In the genomic region with DNA sequence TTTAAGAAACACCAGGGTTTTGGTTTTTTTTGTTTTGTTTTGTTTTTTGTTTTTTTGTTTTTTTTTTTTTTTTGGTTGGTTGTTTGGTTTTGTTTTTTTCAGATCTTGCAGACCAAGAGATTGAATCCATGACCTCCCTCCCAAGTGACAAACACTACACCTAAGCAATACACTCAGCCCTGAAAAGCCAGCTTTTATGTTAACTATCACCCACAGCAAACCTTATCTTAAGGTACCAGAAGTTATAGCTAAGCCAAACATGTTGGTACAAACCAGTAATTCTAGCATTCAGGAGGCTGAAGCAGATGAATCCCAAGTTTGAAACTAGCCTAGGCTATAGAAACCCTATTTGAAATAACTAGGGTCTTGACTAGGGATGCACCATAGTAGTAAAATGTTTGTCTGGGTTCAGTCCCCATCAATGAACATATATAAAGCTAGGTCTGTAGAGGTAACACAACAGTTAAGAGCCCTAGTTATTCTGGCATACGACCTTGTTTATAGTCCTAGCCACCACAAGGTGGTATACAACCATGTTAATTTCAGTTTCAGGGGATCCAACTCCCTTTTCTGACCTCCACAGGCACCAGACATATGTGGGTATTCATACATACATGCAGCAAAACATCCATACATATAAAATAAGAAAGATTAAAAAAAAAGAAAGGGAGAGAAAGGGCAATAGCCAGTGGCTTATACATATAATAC, we compare ENCODE assay signal across 1 mouse cellular context.
A peak's percentile ranks its signal among the peaks of the same experiment; 100 is the strongest.
TF ChIP-seq lines count a peak whose summit lies in the region.

No protein-coding gene starts in this region.

TF ChIP-seq in MEL, 35 proteins besides CTCF, POLR2A, EP300 and RAD21:
- TF ChIP-seq ETS1 (IDR thresholded peaks at IDR 0.05; ENCODE audit: low read depth, low read length) (no peak), ZKSCAN1 (IDR thresholded peaks at IDR 0.05; ENCODE audit: low read depth, low read length) (no peak), CHD1 (IDR thresholded peaks at IDR 0.05; ENCODE audit: low read depth, low read length) (no peak), POLR2AphosphoS5 (IDR thresholded peaks at IDR 0.05; ENCODE audit: borderline replicate concordance, low read depth, low read length) (no peak), USF2 (IDR thresholded peaks at IDR 0.05; ENCODE audit: borderline replicate concordance in 1 of 2, insufficient read depth in 1 of 2, low read depth in 1 of 2, low read length in 2 of 2) (no peak), BHLHE40 (IDR thresholded peaks at IDR 0.05; ENCODE audit: borderline replicate concordance, low read depth, low read length) (no peak), MYB (IDR thresholded peaks at IDR 0.05; ENCODE audit: low read depth, low read length) (no peak), KAT2A (conservative IDR thresholded peaks at IDR 0.05; ENCODE audit: low read depth, low read length) (no peak), TAL1 (IDR thresholded peaks at IDR 0.05; ENCODE audit: low read length) (peak; percentile 88), RCOR1 (IDR thresholded peaks at IDR 0.05; ENCODE audit: low read depth, low read length) (peak; percentile 74; the same call in 1 of the 2 replicates), NRF1 (IDR thresholded peaks at IDR 0.05; ENCODE audit: insufficient read depth, low read depth, low read length, poor library complexity, severe bottlenecking) (no peak), TCF12 (IDR thresholded peaks at IDR 0.05; ENCODE audit: low read depth, low read length) (peak; percentile 84), ELF1 (IDR thresholded peaks at IDR 0.05; ENCODE audit: low read depth, low read length) (no peak), ZC3H11A (IDR thresholded peaks at IDR 0.05; ENCODE audit: low read depth, low read length) (no peak), MEF2A (IDR thresholded peaks at IDR 0.05; ENCODE audit: extremely low read depth, insufficient replicate concordance, low read depth, low read length, poor library complexity, severe bottlenecking) (no peak), GABPA (IDR thresholded peaks at IDR 0.05; ENCODE audit: low read depth, low read length) (no peak), JUND (IDR thresholded peaks at IDR 0.05; ENCODE audit: low read depth, low read length) (no peak), USF1 (IDR thresholded peaks at IDR 0.05; ENCODE audit: low read depth, low read length) (no peak), NELFE (IDR thresholded peaks at IDR 0.05; ENCODE audit: low read depth, low read length) (no peak), CHD2 (IDR thresholded peaks at IDR 0.05; ENCODE audit: low read length) (no peak), ZMIZ1 (IDR thresholded peaks at IDR 0.05; ENCODE audit: low read depth, low read length) (no peak), TBP (IDR thresholded peaks at IDR 0.05; ENCODE audit: low read depth, low read length) (no peak), E2F4 (IDR thresholded peaks at IDR 0.05; ENCODE audit: borderline replicate concordance, low read depth, low read length) (no peak), SIN3A (IDR thresholded peaks at IDR 0.05; ENCODE audit: low read length) (peak; percentile 55; the same call in 1 of the 2 replicates), MAX (IDR thresholded peaks at IDR 0.05; ENCODE audit: low read length) (no peak), MXI1 (IDR thresholded peaks at IDR 0.05; ENCODE audit: low read depth, low read length) (no peak), MYC (IDR thresholded peaks at IDR 0.05; ENCODE audit: low read depth, low read length) (no peak), HCFC1 (IDR thresholded peaks at IDR 0.05; ENCODE audit: low read depth, low read length) (no peak), POLR2AphosphoS2 (IDR thresholded peaks at IDR 0.05; ENCODE audit: low read length) (no peak), UBTF (IDR thresholded peaks at IDR 0.05; ENCODE audit: borderline replicate concordance, insufficient read depth, low read depth, low read length) (no peak), MAFK (IDR thresholded peaks at IDR 0.05; ENCODE audit: borderline replicate concordance, low read depth, low read length) (no peak), SMC3 (IDR thresholded peaks at IDR 0.05; ENCODE audit: low read depth, low read length) (no peak), GATA1 (IDR thresholded peaks at IDR 0.05; ENCODE audit: low read depth, low read length) (peak; percentile 82), MAZ (IDR thresholded peaks at IDR 0.05; ENCODE audit: low read depth, low read length) (no peak), ZNF384 (IDR thresholded peaks at IDR 0.05; ENCODE audit: low read depth, low read length) (peak; percentile 66)
TF ChIP-seq in MEL: peak in this region for 6.
